Mouse (Mus musculus) embryonic stem cell, embryonic (primary cell): ENCODE data around the gene Cxcr5.

Experiments
- CTCF ChIA-PET, 4 experiments: fragments of 300-600 bp in 2 of 4; fragments of 350-600 bp in 2 of 4; sonication (Branson Sonifier 250); formaldehyde crosslinking; loops; one replicate each; lab custom pipeline; 2022; ENCODE audit warnings: inconsistent platforms in 2 of 4; lab: Charles Lee
- POLR2A ChIA-PET, 4 experiments: fragments of 300-600 bp in 2 of 4; fragments of 350-600 bp in 2 of 4; sonication (Branson Sonifier 250); formaldehyde crosslinking; loops; one replicate each; lab custom pipeline; 2022; ENCODE audit warnings: antibody characterized with exemption in 4 of 4, inconsistent platforms in 1 of 4; lab: Charles Lee

Gene Cxcr5

DNA sequence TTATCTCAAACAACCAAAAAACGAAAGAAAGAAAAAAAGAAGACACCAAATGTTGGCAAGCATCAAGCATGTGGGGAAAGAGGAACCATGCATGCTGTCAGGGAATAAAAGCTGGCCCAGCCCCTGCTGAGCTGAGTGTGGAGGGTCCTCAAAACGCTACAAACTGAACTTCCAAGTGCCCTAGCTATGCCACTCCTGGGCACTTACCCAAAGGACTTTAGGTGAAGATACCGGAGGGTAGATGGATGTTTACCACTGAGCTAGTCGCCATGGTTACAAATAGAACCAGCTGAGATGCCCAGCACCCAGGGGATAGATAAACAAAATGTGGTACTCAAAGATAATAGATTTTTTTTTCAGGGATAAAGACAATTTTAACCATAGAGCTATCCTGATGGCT, at the start of gene Cxcr5:
Gene Cxcr5 (minus strand): TSS at position 281 of the 400 bp plus-strand sequence.
- CTCF ChIA-PET = interaction anchor here in 1 of 4 experiments (0.7 to 1.2 kb wide), 2 partner anchors 18 to 86 kb away, joined by 3 read pairs; no protein-coding TSS in a partner anchor
- POLR2A ChIA-PET = interaction anchor here in 3 of 4 experiments (0.5 to 1.6 kb wide), 8 partner anchors 13 to 108 kb away, joined by 3 to 6 read pairs (median 4); partner anchors contain the start of gene Ddx6 (in 1 of the 3)

DNA sequence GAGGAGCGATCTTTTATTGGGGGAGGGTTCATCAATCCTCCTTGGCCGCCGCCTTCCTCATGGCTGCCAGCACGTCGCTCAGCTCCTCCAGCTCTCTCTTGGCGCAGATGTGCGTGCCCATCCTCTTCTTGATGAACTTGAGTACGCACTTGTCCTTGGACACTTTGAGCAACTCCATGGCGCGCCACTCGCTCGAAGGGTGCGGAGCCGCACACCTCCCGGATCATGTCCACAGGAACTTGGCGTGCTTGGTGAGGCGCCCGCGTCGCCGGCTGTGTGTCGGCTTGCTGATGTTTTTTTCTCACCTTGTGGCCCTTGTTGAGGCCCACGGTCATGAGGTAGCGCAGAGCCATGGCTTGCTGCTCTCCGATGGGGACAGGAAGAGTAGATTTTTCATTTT, 48.7 kb upstream of the Cxcr5 start:
- ChIA-PET CTCF (no interaction called here), POLR2A (interaction anchor here in 3 of 4 experiments (0.5 to 22.4 kb wide), 14 partner anchors 11 to 297 kb away, joined by 3 to 427 read pairs (median 4); no protein-coding TSS in a partner anchor)

DNA sequence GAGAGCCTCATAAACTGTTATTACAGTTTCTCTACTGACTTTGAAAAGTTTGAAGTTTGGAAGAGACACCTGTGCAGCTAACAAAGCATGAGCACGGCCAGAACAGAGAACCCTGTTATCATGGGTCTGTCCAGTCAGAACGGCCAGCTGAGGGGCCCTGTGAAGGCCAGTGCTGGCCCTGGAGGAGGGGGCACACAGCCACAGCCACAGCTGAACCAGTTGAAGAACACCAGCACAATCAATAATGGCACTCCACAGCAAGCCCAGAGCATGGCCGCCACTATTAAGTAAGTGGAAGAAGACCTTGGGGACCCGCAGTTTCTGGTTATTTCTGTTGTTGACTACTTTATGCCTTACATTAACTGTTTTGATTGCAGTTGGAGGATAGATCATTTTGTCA, 45.6 kb upstream of the Cxcr5 start:
- ChIA-PET CTCF (interaction anchor here in 1 of 4 experiments (0.7 kb wide), 1 partner anchor 1086 kb away, joined by 6 read pairs; no protein-coding TSS in a partner anchor), POLR2A (interaction anchor here in 3 of 4 experiments (0.7 to 22.4 kb wide), 17 partner anchors 9 to 312 kb away, joined by 3 to 427 read pairs (median 7); partner anchors contain the start of genes Arcn1 (in 1 of the 3), Ift46 (in 1 of the 3), Rps25 (in 1 of the 3) and Trappc4 (in 1 of the 3))

DNA sequence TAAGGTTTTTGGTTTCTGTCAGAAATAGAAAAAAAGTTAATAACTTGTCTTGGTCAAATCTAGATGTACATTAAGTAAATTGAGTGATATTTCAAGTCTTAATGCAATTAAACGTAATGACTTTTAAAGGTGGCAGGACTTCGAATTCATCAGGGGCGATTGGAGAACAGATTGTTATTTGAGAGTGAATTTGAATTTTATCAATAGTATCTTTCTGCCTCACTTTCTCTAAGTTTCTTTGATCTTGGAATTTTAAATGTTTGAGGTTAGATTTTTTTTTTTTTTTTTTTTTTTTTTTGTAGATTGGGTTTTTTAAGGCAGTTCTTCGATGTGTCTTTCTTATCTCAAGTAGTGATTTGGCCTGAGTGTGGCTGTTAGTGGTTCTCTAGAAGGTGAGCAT, 45.0 kb upstream of the Cxcr5 start:
- ChIA-PET CTCF (interaction anchor here in 1 of 4 experiments (0.7 kb wide), 1 partner anchor 1087 kb away, joined by 6 read pairs; no protein-coding TSS in a partner anchor), POLR2A (interaction anchor here (0.7 to 22.4 kb wide), 22 partner anchors 9 to 313 kb away, joined by 3 to 427 read pairs (median 12); partner anchors contain the start of genes Arcn1 (in 1 of the 4), Ift46 (in 1 of the 4), Rps25 (in 1 of the 4) and Trappc4 (in 1 of the 4))

DNA sequence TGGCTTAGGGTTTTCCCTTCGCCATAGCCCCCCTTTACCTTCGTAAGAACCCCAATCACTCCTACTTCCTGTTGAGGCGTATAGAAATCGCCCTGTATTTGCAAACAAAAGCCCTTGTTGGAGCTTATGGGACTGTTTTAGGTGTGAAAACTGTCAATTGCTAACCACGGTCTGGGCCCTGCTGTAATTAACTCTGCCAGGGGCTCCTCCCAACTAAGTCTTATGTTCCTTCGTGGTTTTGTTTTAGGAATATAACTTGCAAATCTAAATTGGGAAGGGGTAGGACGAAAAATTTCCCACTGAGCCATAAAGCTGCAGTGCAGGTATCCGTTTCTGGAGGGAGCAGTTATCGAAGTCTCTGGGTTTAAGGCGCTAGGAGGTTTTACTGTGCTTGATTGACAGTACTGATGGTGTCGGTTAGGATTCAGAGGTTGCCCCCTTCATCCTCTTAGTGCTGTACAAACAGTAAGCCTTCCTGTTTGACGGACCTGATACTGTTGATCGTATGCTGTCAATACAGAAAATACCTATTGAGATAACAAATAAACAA, 44.0 kb upstream of the Cxcr5 start:
- POLR2A ChIA-PET = interaction anchor here (0.6 to 22.4 kb wide), 52 partner anchors 8 to 1624 kb away, joined by 3 to 427 read pairs (median 8); partner anchors contain the start of genes Arcn1 (in 2 of the 4), Bcl9l (in 2 of the 4), Ift46 (in 2 of the 4) and Ccdc84 (in 1 of the 4)
- CTCF ChIA-PET = interaction anchor here in 3 of 4 experiments (0.6 to 2.3 kb wide), 3 partner anchors 10 to 151 kb away, joined by 3 to 6 read pairs (median 3); partner anchors contain the start of gene Upk2 (in 1 of the 3)

DNA sequence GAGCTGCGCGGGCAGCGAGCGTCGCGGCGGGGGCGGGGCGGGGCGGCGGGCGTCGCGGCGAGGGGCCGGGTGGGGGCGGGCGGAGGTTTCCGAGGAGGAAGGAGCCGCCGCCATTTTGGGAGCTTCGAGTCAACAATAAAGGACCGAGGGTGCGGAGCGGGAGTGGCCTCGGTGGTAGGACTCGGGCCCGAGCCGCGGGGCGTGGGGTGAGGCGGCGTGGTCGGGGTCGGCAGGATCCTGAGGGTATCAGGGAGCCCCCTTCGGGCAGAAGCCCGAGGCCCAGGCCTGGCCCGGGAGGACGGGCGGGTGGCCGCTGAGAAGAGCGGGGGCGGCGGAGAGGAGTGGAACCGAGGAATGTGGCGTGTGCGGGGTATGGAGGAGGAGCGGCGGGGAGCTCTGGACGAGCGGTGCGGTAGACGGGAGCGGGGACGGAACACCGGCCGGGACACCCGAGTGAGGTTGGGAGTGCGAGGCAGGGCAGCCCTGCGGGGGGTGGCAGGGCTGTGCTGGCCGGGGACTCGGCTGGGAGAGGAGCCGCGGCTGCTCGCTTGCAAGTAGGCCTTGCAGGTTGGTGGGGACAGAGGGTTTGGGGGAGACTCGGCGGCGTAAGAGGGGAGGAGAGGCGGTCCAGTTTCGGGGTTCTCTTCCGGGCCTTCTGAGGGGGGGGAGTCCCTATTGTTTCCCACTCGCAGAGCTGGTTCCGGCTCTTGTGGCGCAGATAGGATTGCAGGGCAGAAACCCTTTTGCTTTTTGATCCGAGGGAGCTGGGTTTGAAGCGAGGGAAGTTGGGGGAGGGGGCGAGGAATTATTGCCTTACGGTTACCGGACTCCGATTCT, 43.3 kb upstream of the Cxcr5 start, which contains the start of gene Ddx6:
Gene Ddx6 (plus strand): TSS at position 114 of the 837 bp plus-strand sequence.
- POLR2A ChIA-PET = interaction anchor here (0.6 to 22.4 kb wide), 84 partner anchors 9 to 1625 kb away, joined by 3 to 427 read pairs (median 5); partner anchors contain the start of genes Bcl9l (in 3 of the 4), Arcn1 (in 2 of the 4), H2afx (in 2 of the 4) and Ift46 (in 2 of the 4)
- CTCF ChIA-PET = interaction anchor here (0.6 to 2.3 kb wide), 7 partner anchors 10 to 151 kb away, joined by 3 to 7 read pairs (median 5); partner anchors contain the start of gene Upk2 (in 1 of the 4)

DNA sequence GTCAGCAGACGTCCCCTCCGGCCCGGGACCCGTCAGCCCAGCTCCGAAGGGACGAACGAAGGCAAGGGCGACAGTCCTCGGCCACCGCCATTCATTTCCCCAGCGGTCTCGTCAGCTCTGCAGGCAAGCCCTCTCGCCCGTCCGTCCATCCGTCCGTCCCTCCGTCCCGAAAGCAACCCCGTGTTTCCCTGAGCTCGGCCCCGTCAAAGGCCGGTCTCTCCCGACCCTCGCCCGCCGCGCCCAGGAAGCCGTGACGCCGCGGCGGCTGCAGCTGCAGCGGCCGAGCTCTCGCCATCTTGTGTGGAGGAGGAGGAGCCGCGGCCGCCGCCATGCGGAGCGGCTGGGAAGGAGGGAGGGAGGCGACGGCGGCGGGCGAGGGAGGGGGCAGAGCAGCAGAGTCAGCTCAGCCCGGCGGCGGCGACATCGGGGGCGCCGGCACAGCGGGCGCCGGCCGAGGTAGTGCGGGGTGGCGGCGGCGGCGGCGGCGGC, 42.7 kb upstream of the Cxcr5 start:
- CTCF ChIA-PET = interaction anchor here in 2 of 4 experiments (1.1 to 2.3 kb wide), 5 partner anchors 9 to 150 kb away, joined by 4 to 7 read pairs (median 6); partner anchors contain the start of gene Upk2 (in 1 of the 2)
- POLR2A ChIA-PET = interaction anchor here (0.6 to 22.4 kb wide), 86 partner anchors 8 to 760 kb away, joined by 3 to 427 read pairs (median 5); partner anchors contain the start of genes Bcl9l (in 3 of the 4), Arcn1 (in 2 of the 4), H2afx (in 2 of the 4) and Ift46 (in 2 of the 4)

DNA sequence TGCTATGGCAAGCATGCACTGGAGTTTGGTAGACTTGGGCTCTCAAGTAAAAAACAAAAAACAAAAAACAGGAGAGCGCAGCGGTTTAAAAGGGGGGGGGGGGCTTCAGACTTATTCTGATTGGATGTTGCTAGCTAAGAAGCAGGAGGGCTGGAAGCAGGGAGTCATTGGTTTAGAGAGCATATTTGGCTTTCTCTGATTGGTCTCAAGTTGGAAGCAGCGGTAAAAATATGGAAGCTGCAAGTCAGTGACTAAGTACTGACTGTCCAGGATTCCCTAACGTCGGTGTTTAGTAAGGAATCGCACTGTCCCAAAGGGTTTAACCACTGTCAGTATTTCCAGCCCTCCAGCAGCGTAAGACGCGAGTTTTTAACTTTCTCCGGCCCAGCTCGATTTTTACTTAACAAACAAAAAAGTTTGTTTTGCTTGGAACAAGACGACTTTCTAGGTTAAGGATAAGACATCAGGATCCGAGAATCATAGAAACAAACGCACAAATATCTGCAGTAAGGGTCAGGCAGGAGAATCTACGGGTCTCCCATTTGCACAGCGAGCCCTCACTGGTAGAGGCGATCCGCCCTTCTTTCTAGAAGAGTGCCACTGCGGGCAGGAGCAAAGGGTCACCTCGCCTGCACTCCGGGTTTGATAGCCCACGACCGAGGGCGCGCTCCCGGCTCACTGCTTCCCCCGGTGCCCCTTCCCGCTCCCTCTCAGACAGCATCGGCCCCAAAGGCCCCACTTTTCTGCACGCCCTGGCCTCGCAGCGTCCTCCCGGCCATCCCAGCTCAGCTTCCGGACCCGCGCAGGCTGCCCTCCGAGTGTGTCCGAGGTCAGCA, 42.0 kb upstream of the Cxcr5 start:
- ChIA-PET POLR2A (interaction anchor here (0.6 to 22.4 kb wide), 98 partner anchors 7 to 493 kb away, joined by 3 to 427 read pairs (median 5); partner anchors contain the start of genes Arcn1 (in 3 of the 4), Bcl9l (in 3 of the 4), Ift46 (in 3 of the 4) and Ccdc84 (in 2 of the 4)), CTCF (interaction anchor here (0.7 to 2.3 kb wide), 12 partner anchors 8 to 684 kb away, joined by 3 to 19 read pairs (median 4); partner anchors contain the start of genes Bcl9l (in 1 of the 4) and Upk2 (in 1 of the 4))

DNA sequence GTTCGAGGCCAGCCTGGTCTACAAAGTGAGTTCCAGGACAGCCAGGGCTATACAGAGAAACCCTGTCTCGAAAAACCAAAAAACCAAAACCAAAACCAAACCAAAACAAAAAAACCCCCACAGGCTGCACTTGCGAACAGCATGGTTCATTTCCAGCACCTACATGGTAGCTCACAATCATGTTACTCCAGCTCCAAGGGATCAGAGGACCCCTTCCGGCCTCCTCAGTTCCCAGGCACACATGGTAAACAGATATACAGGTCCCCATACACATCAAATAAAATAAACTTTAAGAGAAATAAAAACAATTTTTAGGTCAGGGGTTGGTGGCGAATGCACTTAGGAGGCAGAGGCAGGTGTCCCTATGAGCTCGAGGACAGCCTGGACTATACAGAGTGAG, 41.1 kb upstream of the Cxcr5 start:
- POLR2A ChIA-PET = interaction anchor here (0.6 to 22.4 kb wide), 56 partner anchors 7 to 270 kb away, joined by 3 to 427 read pairs (median 5); partner anchors contain the start of genes Arcn1 (in 2 of the 4), Ccdc84 (in 2 of the 4), Ift46 (in 2 of the 4) and Bcl9l (in 1 of the 4)
- CTCF ChIA-PET = interaction anchor here in 3 of 4 experiments (0.7 to 1.9 kb wide), 5 partner anchors 8 to 683 kb away, joined by 3 to 7 read pairs (median 4); partner anchors contain the start of gene Bcl9l (in 1 of the 3)

DNA sequence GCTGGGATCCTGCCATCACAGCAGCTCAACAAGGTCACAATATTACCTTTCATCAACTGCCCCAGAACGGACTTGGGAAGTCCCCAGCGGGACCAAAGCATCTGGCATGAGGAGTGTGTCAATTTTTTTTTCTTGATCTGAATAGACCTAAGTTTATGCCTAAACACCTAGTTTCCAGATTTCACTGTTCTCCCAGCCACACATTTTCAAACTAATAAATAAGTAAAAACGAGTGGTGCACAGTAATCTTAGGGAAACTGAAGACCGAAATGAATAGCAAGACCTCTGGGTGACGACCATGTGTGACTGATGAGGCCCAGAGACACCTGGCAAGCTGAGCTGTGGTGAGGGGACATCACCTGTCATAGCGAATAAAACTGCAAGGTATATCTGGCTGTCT, 39.1 kb upstream of the Cxcr5 start:
- ChIA-PET CTCF (no interaction called here), POLR2A (interaction anchor here in 3 of 4 experiments (0.6 to 22.4 kb wide), 13 partner anchors 10 to 292 kb away, joined by 3 to 427 read pairs (median 5); partner anchors contain the start of genes Ccdc84 (in 1 of the 3), Rps25 (in 1 of the 3) and Trappc4 (in 1 of the 3))

DNA sequence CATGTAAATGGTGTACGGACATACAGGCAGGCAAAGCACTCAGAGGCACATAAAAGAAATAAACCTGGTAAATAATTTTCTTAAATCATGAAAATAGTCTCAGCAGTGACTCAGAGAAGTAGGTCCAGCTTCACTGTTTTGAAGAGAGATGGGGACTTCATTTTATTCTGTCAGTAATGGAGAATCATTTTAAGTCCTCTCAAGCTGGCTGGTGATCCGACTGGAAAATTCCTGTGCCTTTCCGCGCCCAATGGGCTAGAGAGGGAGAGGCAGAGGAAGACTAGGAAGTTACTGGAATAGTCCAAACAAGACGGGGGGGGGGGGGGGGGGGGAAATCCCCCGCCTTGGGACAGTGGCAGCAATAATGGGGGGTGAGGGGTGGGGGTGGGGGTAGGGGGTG, 37.9 kb upstream of the Cxcr5 start:
- POLR2A ChIA-PET = interaction anchor here in 3 of 4 experiments (0.6 to 22.4 kb wide), 23 partner anchors 8 to 265 kb away, joined by 3 to 427 read pairs (median 4); partner anchors contain the start of genes Arcn1 (in 1 of the 3), Ccdc84 (in 1 of the 3), H2afx (in 1 of the 3) and Ift46 (in 1 of the 3)
- CTCF ChIA-PET = interaction anchor here in 3 of 4 experiments (0.6 to 1.4 kb wide), 3 partner anchors 97 to 1025 kb away, joined by 3 read pairs; no protein-coding TSS in a partner anchor

DNA sequence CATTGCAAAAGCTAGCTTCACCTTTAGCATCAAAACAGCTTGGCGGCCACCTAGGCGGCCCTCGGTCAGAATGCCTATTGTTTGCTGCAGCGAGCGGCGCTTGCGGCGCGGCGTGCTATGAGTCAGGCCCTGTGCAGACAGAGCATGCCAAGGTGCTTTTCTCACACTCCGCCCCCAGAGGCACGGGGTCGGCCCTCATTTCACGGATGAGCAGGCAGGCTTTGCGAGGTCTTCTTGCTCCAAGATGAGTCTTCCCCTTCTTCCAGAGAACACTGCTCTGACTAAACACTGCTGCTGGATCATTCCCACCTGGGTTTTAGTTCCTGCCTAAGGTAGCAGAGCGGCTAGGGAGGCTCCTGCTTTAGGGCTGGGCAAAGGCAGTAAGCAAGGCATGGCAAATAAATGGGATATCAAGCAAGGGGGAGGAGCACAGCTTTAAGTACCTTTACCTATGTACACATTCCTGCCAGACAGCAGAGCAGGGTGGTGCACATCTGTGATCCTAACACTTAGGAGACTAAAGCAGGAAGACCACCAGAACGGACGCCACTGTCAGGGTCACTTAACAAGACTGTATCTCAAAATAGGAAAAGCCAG, 37.3 kb upstream of the Cxcr5 start:
- ChIA-PET CTCF (interaction anchor here in 2 of 4 experiments (0.6 to 1.4 kb wide), 3 partner anchors 97 to 1024 kb away, joined by 3 read pairs; no protein-coding TSS in a partner anchor), POLR2A (interaction anchor here (0.6 to 22.4 kb wide), 20 partner anchors 8 to 264 kb away, joined by 3 to 427 read pairs (median 6); partner anchors contain the start of genes Arcn1 (in 1 of the 4), Bcl9l (in 1 of the 4), Ccdc84 (in 1 of the 4) and H2afx (in 1 of the 4))

DNA sequence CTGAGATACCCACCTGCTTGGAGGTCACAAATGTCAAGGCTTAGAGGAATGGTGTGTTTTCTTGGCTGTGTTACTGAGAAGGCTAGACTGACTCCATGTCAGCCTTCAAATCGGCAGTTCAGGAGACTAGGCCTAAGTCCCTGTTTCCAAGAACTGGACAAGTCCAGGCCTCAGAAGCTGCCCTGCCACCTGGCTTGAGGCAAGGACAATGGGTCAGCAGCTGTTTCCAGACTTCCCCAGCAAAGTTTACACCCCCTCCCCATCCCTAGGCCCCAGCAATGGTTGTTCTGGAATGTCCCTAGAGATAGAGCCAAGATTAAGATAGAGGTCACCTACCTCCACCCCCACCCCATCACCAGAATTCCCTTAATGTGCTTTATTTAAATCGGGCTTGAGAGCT, 36.1 kb upstream of the Cxcr5 start:
- POLR2A ChIA-PET = interaction anchor here (0.6 to 22.4 kb wide), 24 partner anchors 7 to 791 kb away, joined by 3 to 427 read pairs (median 5); partner anchors contain the start of genes Ddx6 (in 2 of the 4), Trappc4 (in 2 of the 4), Bcl9l (in 1 of the 4) and Ccdc84 (in 1 of the 4)
- CTCF ChIA-PET = interaction anchor here in 1 of 4 experiments (1.2 kb wide), 1 partner anchor 96 kb away, joined by 3 read pairs; no protein-coding TSS in a partner anchor

DNA sequence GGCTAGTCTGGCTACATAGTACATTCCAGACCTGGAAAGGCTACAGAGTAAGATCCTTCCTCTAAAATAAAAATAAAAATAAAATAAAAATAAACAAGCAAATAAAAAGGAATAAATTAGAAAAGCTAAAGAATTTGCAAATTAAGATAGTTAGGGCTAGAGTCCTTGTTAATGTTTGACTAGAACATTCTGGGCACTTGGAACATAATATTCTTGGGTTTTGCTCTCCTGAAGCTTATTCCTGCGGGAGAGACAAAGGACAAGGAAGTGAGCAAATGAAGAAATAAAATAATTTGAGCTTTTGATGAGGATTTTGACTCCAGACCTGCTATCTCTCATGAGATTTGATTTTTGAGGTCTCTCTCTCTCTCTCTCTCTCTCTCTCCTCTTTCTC, 33.9 kb upstream of the Cxcr5 start:
- POLR2A ChIA-PET = interaction anchor here (0.5 to 4.0 kb wide), 78 partner anchors 9 to 754 kb away, joined by 3 to 92 read pairs (median 4); partner anchors contain the start of genes Ddx6 (in 4 of the 4), Bcl9l (in 2 of the 4), Abcg4 (in 1 of the 4) and Arcn1 (in 1 of the 4)
- CTCF ChIA-PET = interaction anchor here (0.5 to 1.4 kb wide), 9 partner anchors 8 to 468 kb away, joined by 3 to 7 read pairs (median 3); partner anchors contain the start of genes Ddx6 (in 2 of the 4) and Upk2 (in 1 of the 4)
